Mouse (Mus musculus) spleen, postnatal 36 days (tissue): ENCODE data around the gene Vps29.
A peak's percentile ranks its signal among the peaks of the same experiment; 100 is the strongest.

Experiments used
- DNase-seq, 2 experiments: peaks; one replicate each; pipeline ENCODE4 v3.0.0; 2022; ENCODE audit warnings: low spot score in 2 of 2, mixed read lengths in 1 of 2

Gene Vps29

DNA sequence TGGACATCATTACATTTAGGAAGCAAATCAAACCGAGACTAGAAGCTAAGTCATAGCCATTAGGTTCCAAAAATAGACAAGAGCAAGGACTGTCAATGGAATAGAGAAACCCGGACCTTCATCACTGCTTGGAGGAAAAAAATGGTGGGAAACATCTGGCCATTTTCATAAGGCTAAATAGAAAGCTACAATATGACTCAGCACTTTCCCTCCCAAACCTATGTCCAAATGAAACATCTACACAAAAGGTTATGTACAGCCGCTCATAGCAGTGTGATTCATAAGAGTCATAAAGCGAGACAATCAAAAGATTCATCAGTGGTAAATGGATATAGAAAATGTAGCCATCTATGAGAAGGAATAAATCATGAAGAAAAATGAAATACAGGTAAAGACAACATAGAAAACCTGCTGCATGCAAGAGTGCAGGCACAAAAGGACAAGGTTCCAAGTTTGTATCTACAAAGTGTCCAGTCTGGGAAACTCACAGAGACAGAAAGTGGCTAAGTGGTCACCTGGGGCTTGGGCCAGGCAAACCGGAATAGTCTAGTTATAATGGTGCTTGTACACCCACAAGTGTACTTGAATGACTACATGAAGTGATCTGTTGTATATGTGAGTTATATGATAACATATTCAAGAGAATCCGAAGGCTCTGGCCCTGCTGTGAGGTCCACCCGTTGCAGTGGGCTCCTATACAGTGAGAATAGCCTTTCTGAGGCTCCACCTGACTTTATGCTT is 17.4 kb upstream of the Vps29 start:
- no peak for DNase-seq

DNA sequence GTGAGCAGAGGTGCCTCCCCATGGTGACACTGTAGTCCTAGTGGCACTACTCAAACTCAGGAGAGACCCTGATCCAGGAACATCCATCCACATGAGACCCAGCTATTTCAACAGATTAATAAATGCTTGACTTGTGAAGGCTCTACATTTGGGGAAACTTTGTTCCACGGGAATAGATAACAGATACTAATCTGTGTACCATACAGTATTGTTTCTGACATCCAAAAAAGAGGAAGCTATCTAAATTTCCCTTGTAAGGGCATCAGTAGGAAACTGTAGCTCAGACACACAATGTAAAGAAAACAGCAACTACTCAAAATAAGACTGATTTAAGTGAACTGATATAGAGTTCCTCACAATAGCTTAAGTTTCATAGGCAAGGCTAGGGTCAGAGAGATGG is 11.3 kb upstream of the Vps29 start:
- no peak for DNase-seq

DNA sequence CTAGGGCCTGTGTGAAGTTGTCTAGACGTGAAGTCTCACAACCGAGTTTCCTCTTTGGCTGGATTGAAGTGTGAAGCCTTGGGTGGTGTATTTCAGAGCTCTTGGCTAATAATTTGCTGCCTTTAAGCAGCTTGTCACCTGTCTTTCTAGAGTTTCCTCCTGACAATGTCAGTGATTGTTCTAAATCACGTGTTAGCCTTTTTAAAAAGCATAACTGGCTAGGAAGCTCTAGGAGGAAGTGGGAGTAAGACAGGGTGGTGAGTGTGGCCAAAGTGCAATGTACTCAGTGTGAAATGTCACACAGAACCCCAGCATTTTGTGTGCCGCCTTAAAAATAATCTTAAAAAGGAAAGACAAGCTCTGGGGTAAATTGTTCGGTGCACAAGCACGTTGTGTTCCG is 10.4 kb upstream of the Vps29 start:
- DNase-seq = peak; percentile 51 to 63

DNA sequence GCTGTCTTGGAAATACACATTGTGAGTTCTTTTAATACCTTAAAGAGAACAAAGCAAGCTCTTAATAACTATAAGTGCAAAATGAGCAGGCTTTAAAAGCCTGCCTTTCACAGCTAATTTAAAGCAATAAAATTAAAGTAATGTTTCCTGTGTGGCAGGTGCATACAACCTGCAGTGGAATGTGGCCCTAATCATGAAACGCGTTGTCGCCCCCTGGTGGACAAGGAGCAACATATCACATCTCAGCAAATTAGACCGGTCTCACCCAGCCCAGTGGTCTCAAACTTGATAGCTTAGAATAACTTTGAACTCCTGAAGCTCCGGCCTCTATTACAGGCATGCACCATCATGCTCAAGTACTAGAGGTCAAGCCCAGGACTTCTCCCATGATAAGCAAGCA is 9.9 kb upstream of the Vps29 start:
- peak; percentile 72 to 85 for DNase-seq

DNA sequence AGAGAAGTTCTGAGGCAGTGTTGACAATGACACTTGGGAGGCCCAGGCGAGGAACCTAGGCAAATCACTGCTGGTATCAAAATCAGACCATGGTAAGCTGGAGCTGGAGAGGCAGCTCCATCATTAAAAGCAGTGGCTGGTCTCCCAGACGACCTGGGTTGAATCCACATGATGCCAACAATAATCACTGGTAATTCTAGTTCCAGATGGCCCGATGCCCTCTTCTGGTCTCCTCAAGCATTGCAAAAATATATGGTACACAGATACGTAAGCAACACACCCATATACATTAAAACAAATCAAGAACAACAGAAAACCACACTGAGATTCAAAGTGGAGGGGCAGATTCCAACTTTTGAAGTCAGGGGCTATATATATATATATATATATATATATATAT is 8.4 kb upstream of the Vps29 start:
- no peak for DNase-seq

DNA sequence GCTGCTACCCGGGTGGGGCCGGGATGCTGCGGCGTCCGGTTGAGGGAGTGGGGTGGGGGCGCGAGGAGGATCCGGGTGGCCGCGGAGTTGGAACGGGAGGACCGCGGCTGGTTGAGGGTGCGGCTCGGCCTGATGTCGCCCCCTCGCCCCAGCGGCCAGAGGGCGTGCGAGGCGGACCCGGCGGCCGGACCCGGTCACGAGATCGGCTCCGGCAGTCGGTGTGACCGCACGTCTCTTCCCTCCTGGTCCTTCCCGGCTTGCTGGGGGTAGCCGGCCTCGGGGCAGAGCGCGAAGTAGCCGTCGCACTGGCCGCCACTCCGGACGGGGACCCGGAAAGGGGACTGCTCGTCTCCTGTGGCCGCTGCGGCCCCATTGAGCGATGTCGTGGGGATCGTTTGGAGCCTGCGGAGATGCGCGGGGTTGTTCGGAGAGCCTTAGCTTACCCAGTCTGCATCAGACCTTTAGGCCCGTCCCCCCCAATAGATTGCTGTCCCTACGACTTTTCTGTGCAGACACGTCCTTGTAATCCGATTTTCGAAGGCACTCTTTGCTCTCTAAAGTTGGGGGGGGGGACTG is 411 bp downstream of the Vps29 start:
- DNase-seq = no peak

DNA sequence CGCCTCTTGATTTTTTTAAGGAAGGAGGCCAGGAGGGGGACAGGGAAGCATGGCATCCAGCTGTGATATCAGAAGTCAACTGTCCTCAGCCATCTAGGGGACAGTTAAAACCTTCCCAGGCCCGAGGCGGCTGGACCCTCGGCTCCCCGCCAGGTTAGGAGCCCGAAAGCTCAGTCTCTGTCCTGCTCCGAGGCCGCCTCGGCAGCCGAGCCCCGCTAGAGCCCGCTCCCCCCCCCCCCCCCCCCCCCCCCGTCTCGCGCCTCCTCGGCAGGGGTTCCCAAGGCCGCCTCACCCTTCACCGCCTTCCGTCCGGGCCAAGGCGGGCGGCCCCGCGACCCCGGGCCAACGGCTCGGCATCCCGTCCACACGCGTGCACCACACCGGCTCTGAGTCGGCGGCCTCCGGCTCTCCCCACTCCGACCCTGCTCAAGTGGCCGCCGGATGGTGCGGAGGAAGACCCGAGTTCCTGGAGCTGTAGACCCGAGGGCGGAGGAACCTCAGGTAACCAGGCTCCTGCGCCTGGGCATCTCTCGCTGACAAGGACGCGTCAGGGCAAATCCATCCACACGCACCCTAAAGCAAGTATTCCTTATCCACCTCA is 17.5 kb downstream of the Vps29 start, which contains the start of gene Gpn3:
Gpn3 (plus strand) TSS at position 286 of the 601 bp plus-strand sequence.
- no peak for DNase-seq

DNA sequence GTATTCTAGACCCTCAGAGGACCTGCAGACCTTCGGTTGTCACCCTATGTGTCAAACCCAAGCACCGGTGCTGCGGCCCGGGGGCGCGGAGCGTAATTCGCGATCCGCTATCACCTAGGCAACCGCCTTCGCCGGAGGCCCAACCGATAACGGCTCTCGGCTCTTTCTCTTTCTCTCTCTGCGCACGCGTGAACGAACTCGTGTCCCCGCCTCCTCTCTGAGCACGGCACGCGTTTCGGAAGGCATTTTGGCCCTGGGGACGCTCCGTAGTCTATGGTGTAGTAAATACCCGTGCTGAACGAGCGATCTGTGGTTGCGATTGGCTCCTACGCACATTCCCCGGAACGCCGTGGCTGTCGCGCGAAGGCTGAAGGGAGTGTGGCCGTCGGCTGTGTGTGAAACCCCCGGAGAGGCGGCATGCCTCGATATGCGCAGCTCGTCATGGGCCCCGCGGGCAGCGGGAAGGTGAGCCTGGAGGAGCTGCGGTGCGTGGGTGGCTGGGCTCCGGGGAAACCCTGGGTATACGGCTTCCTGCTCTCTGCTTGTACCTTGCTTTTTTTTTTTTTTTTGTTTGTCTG is 18.1 kb downstream of the Vps29 start, which contains the start of gene Fam216a:
Fam216a (minus strand) TSS at position 173 of the 578 bp plus-strand sequence.
- DNase-seq = peak; percentile 99

DNA sequence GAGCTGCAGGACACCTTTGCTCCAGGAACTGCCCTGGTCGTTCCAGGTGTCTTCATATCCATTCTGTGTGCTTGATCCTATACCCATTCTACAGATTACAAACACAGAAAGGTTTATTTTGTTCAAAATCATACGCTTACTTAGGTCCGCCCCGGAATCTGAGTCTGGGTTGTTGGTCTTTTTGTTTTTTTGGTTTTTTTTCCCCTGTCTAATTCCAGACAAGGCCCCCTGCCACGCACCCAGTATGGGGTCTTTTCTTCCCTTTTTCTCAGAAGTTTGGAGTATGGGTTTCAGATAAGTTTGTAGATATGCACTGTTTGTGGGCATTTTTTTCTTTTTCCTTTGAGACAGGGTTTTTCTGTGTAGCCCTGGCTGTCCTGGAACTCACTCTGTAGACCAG is 18.7 kb downstream of the Vps29 start:
- no peak for DNase-seq

DNA sequence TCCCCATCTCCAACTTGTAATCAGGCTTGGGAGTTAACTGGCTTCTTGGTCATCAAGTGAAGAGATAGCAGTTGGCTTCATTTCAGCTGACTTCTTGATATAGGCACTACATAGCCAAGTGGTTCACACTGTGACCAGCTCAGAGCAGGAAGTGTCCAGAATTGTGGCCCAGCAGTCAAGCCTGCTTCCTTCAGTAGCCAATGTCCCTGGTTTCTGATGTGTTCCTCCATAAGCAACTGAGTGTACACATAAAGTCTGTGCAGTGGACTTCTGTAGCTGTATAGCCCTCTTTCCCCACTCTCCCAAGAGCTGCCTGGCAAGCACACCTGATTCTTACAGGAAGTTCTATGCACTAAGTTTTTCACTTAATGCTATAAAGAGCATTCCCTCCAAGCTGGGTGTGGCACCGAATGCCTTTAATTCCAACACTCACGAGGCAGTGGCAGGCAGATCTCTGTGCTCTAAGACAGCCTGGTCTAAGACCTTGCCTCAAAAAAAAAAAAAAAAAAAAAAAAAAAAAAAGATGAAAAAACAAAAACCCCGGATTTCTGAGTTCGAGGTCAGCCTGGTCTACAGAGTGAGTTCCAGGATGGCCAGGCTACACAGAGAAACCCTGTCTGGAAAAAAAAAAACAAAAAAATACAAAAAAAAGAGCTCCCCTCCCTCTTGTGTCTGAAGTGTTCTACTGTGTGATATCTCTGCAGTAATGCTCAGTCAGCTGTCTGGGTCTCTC is 23.1 kb downstream of the Vps29 start:
- DNase-seq = no peak

DNA sequence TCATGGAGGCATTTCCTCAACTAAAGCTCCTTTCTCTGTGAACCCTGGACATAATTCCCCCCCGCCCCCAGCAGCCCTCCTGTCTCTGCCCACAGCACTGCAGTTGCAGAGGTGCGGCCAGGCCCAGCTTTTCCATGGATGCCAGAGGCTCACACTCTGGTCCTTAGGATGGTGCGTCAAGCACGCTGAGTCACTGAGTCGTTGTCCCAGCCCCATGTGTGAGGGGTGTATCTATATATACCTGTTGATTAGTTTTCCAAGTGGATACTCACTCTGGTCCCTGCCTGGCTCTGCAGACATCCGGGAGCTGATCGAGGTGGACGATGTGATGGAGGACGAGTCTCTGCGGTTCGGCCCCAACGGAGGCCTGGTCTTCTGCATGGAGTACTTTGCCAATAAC is 24.0 kb downstream of the Vps29 start:
- DNase-seq = no peak

DNA sequence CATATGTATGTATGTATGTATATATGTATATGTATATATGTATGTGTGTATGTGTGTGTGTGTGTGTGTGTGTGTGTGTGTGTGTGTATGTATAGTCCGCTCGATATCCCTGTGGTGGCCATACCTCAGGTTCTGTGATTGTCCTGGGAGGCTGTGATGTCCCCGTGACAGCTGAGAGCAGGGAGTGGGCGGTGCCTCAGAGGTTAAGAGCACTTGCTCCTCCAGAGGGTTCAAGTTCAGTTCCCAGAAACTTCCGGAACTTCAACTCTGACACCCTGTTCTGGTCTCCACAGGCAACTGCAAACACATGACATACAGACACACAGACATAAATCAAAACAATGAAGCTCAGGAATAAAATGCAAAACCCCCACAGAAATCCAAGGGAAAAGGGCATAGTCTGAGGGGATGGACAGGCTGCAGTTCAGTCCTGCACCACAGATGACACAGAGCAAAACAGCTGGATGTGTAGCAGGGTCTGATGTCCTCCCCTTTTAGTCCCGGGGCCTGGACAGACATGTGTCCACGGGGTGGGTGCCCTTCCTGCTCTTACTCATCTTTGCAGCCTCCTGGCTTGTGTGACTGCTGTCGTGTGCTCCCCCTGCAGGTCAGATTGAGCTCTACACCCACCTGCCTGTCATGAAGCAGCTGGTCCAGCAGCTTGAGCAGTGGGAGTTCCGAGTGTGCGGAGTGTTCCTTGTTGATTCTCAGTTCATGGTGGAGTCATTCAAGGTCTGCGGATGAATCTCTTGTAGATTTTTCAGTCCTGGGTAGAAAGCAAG is 25.4 kb downstream of the Vps29 start:
- DNase-seq = peak; percentile 58 to 66

DNA sequence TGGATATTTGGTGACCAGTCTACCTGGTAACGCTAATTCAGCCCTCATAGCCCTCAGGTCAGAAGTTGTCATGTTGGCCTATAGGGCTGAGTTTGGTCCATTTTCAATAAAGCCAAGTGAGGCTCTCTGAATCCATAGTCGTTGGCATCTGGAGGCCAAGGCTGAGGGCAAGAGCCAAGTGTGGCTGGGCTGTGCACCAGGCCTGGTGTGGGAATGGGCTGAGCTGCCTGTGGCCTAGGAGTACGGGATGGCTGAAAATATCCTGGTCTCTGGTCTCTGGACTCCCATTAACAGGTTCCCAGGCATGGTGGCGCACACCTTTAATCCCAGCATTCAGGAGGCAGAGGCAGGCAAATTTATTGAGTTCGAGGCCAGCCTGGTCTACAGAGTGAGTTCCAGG is 35.8 kb downstream of the Vps29 start:
- DNase-seq = no peak

DNA sequence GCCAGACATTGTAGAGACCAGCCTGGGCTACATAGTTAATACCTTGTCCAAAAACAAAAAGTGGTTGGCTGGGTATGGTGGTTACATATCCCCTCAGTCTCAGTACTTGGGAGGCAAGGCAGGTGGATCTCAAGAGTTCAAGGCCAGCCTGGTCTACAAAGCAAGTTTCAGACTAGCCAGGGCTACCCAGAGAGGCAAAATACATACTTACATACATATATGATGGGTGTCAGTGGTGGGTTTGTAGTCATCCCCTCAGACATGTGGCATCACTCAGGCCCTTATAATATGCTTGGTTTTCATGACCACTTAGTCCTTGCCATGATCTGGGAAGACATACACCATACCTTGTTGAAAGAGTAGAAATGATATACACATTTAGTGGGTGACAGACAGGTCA is 36.5 kb downstream of the Vps29 start:
- no peak for DNase-seq

DNA sequence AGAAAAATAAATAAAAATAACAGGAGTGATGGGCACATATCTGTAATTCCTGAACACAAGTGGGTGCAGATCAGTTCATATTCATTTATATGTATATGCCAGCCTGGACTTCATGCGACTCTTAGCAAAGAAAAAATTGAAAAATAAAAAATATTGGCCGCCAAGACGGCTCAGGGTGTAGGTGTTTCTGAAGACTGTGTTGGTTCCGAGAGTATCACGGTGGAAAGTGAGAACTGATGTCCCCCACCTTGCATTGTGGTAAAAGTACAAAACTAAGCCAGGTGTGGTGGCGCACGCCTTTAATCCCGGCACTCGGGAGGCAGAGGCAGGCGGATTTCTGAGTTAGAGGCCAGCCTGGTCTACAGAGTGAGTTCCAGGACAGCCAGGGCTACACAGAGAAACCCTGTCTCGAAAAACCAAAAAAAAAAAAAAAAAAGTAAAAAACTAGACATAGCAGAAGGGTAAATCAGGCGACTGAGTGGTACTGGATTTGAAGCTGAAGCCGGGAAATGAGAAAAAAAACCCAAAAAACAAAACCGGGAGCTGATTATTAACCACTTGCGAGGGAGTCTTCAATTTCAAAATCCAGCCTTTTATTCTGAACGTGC is 37.1 kb downstream of the Vps29 start:
- no peak for DNase-seq

DNA sequence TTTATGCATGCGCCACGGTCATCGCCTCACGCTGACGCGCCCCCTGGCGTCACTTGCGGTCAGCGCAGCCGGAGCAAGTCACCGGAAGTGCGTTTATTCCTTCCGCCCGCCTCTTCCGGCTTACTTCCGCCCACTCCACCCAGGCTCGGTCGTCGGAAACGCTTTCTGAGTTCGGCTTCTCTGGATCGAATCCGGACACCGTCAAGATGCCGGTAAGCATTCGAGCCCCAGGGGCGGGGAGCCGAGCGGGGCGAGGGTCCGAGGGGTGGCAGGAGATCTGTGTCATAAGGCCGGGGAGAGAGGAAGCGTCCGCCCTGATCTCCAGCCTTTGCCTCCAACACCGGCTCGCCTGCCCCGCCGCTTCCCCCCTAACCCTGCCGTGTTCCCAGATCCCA is 37.6 kb downstream of the Vps29 start, which contains the start of gene Arpc3:
Arpc3 (plus strand) TSS at position 93 of the 395 bp plus-strand sequence.
- DNase-seq = peak; percentile 86 to 90

DNA sequence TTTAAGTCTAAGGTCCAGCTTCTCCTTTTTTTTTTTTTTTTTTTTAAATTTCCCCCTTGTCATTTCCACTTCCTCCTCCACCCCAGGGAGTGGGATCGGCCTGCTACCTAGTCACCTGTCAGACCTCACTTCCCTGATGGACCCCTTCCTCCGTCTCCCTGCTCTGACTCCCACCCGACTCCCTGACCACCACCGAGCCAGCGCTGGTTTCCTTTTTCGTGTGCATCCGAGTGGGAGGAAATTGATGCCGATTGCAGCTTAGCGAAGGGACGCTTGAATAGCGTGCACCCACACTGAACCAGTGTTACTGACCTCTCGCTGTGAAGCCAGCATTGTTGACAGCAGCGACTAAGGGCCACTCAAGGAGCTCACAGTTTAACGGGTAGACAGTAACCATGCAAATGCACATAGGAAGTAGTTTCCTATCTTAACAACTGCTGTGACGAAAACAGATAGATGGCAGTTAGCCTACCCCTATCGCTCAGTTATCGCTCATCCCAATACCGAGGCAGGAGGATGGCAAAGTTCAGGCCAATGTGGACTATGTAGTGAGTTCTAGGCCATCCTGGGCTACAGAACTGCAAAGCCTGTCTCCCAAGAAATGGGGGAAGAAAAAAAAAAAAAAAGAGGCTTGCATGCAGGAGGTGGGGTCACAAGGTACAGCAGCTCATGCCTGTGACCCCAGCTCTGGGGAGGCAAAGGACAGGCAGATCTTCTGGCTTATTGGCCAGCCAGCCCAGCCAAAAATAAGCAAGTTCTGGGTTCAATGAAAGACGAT is 38.2 kb downstream of the Vps29 start:
- DNase-seq = peak; percentile 35 to 50

DNA sequence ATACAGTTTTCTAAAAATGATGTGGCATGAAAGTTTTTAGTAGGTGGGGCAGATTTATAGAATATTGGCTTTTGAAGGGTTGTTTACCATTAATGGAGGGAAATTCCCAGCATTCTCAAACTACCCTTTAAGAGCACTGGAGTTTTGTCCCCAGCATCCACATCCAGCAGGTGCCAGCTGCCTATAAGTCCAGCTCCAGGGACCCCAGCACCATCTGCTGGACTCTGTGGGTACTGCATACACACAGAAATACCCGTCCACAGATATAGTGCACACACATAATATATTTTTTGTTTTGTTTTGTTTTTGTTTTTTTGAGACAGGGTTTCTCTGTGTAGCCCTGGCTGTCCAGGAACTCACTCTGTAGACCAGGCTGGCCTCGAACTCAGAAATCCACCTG is 39.7 kb downstream of the Vps29 start:
- peak; percentile 64 to 67 for DNase-seq

DNA sequence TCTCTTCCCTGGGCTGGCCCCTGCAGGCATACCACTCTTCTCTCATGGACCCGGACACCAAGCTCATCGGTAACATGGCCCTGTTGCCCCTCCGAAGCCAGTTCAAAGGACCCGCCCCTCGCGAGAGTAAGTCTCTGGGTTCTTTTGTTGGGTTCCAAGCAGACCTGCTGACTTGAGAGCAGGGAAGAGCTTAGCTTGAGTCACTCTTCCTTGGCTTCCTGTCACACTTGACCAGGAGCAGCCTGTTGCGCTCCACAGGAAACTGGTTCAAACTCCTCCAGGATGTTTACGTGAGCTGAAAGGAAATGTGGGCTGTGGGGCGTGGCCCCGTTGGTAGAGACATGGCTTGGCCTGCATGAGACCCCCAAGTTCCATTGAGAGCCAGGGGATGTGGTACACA is 42.6 kb downstream of the Vps29 start:
- DNase-seq = peak; percentile 42 to 47

DNA sequence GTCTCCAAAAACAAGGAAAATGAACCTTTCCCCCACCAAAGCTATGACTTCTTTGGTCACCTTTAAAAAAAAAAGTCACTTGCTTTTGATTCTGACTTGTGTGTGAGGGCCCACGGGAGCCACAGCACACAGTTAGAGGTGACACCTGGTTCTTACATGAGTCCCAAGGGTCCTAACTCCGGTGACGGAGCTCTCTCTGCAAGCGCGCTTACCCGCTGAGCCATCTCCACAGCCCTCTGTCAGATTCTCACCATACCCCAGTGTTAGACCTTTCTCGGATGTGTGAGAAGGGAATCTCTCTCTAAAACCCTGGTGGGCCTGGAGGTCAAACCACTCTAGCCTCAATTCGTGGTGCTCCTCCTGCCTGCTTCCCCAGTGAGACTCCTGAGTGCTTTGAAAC is 43.3 kb downstream of the Vps29 start:
- DNase-seq = peak; percentile 43 to 52
